Mouse (Mus musculus): ENCODE measurements at regions not wholly inside any gene's neighbourhood (a gene's known extent, or its start where the extent isn't known, plus 50 kb on each side); places are given as distances from the start of the nearest gene placed in this dataset.
"Not testable (repeated sequence)": the region's sequence is repeated elsewhere in the genome, so short reads cannot be mapped to it uniquely, and the experiment has no call there.

DNA sequence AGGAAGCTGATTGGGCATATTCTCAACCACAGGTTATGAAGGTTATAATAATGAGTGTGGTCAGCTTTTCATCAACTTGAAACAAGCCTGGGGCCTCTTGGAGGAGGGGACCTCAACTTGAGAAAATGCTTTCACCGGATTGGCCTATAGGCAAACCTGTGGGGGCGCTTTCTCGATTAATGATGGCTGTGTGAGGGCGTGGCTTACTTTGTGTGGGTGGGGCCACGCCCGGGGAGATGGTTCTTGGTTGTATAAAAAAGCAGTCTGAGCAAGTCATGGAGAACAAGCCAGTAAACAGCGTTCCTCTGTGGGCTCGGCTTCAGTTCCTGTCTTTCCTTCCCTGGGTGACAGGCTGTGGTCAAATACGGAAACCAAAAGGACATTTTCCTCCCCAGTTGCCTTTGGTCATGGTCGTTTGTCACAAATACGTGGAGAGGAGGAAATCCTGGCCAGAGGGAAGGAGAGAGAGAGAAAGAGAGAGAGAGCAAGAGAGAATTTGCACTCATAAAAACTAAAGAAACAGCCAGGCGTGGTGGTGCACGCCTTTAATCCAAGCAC is 163.1 kb downstream of the Ifng start:
- DNase-seq: no peak

DNA sequence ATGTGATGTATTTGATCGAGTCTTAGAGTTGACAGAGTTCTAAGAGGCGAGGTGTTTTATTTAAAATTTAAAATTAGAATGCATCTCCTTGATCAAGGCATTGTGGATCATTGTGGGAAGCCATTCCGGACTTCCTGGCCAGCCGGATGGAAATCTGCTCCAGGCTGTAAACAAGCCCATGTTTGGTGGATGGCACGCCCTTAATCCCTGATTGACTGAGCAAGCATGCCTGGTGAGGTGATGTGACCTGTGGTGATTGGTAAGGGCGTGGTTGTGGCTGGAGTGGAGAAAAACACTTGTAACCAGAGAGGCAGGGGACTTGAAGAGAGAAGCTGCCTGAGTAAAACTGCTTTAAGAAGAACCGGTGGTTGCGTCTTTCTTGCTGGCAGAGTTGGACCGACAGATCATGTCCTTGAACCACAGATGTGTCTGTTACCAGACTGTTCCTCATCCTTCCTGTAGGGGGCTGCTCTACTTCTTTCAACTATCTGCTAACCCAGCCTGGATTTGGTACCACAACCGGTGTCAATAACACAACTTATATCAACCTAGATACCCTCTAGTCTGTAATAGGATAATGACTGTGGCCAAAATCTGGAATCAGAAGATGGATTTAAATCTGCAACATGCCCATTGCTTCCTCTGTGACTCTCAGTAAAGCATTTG is 164.4 kb downstream of the Ifng start:
- no peak for DNase-seq

DNA sequence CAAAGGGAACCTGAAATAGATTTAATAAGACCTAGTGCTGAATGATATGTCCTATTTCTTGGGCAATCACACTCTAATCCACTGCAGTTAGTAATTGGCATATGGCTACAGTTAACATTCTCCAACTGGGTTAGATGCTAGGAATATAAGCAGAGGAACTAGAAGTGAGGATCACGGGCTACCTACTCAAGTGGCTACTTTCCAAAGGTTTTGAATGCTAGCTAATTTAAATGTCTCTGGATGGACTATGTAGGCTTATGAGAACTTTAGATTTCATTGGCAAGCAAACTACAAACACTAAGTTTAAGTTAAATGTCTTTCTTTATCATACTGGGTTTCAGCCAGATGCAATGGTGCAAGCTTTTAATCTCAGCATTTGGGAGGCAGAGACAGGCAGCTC is 166.6 kb downstream of the Ifng start:
- no peak for DNase-seq

DNA sequence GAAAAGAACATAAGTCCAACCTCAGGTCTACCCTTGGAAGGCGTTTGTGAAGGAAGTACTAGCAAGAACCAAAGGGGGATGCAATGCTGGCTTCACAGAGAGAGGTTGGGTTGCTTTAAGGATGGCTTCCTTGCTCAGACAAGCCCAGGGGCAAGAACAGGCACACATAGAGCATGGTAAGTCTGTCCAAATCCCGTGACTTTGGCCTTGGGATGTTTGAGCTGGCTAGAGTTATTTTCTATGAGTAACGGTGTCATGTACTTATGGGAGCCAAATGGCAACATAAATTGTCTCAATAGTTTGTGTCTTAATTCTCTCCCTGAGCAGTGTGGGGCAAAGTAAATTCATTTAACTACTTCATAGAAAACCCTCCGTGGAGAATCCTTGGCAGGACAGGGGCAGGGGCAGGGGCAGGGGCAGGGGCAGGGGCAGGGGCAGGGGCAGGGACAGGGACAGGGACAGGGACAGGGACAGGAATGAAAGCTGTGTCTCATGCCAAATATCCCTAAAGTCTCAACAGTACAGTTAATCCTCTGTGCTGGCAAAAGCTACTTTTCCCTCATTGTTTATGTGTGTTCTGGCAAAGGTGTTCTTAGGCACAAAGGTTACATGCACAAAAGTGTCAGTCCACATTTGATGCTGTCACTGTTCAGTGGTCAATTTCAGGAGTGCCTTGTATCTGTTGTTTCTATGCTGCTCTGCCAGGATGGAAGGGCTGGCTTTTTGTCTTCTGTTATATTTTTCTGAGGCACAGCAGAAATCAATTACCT is 167.7 kb downstream of the Ifng start:
- no peak for DNase-seq

DNA sequence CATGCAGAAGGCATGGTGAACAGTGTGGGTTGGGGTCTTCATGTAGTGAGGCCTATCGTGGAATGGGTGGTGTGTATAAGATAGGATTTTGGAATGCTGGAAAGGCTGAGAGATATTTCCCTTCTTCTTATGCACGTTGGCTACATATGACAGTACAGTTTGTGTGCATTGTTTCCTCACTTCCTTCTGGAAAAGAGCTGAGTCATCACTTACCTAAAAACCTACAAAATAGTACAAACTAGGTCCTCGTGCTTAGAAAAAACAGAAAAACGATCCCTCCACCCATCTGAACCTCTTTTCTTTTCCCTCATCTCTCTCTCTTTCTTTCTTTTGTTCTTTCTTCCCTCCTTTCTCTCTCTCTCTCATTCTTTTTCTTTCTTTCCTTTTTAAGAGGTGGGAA is 168.3 kb downstream of the Ifng start:
- no peak for DNase-seq

DNA sequence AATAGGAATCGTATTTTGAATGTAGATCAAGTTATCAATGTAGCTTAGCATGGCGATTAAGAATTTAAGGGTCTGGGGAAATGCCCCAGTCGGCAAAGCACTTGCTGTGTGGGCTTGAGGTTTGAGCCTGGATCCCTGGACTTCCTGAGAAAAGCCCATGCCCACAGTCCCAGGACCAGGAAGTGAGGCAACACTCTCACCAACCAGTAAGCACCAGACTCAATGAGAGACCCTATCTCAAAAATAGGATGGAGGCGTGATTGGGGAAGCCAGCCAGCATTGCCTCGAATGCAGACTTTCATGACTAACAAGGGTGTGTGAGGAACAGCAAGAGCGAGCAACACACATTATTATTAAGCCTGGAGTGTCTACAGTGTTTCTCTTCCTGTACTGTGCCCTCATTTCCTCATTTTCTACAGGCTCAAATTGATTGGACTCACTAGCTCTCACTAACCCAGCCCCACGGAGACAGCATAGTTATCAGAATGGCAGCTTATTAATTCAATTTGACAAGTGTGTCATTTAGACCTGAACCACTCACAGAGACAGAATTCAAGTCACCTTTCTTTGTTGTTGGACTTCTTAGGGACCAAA is 170.1 kb downstream of the Ifng start:
- no peak for DNase-seq

DNA sequence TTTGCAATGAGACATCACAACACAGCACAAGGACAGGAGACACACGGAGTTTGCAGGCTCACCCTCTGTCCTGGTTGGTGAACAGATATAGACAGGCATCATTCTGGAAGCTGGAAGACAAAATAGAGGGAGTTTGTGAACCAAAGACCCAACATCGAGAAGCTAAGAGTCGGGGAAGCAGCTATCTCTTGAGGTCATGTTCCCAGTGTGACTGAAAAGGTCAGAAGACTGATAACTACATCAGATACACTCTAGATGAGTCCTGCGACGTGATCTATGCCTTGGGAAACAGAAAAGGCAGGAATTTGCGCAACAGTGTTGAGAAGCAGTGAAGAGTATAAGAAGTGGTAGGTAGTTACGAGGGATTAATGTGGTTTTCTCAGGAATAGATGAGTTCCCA is 171.2 kb downstream of the Ifng start:
- no peak for DNase-seq

DNA sequence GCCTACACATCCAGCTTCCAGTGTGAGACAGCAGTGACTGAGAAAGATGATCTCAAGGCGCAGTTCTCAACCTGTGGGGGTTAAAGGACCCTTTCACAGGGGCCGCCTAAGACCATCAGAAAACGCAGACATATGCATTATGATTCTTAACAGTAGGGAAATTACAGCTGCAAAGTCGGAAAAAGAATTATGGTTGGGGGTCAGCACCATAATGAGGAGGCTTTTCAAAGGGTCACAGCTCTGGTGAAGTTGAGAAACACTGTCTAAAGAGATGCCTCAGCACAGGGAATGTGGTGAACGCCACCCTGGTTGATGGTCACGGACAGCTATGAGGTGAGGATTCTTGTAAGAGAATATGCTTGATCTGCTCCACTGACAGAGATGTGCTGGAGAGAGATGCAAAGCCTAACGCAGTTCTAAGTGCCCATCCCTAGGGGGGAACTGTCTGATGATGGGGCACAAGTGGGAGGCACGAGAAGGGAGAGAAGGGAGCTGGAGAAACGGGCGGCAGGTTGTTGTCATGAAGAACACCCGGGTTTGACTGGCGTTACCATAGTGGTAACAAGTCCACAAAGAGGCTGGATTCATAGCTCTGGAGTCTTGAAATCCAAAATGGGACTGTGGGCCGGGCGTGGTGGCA is 172.3 kb downstream of the Ifng start:
- no peak for DNase-seq

DNA sequence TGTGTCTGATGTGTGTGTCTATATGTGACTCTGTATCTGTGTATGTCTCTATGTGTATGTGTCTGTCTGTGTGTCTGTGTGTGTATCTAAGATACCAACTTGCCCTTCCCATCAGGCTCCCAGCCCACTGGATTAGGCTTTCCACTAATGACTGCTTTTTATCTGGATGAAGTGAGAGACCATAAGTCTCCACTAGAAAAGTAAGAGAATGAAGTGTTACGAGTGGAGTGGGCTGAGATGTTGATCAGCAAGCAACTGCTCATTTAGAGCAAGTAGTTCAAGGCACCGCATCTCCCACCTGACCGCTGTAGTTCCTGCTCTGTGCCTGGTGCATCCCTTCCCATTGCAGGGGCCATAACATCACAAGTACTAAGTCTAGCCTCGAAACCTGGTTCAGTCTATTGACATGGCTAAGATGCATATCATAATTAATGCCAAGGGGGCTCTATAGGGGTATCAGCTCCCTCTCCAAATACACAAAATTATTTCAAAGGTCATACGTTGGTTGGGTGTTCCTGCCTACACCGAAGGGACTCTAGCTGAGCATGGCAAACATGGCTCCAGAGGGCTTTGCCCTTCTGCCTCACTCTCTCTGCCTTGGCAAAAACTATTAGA is 173.5 kb downstream of the Ifng start:
- DNase-seq: no peak

DNA sequence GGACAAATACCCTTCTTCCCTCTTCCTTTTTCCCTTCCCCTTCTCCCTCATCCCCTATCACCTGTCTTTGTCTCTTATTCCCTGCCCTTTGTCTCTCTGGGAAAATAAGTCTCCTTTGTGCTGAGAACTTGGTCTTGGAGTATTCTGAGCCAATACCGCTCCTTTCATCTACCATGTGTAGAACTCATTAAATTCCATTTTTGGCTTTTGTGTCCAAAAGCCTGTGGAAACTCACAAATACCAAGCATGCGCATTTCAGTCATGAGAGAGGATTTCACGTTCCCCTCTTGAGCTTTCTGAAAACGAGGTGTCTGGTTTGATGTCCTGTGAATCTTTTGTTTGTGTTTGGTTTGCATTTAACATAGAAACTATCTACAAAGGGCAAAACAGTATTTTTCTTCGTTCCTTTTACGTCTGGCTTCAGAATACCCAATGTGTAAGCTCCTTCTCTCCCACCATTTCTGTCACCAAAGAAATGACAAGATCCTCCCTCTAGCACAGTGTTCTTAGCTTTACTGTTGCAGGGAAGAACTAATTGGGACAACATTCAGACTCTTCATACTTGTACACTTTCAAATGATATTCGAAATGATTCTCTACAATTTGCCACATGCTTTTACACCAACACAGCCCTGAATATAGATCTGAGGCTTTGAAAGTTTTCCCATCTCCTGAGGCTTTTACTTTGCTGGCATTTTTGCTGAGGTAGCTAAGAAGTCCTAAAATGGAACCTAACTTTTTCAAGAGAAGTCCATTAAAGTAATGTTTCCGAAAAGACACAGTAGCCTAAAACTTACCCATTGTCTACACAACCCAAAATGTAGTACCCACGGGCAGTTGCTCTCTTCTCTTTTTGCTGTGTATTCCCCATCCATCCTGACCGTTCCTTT is 174.5 kb downstream of the Ifng start:
- DNase-seq: no peak

DNA sequence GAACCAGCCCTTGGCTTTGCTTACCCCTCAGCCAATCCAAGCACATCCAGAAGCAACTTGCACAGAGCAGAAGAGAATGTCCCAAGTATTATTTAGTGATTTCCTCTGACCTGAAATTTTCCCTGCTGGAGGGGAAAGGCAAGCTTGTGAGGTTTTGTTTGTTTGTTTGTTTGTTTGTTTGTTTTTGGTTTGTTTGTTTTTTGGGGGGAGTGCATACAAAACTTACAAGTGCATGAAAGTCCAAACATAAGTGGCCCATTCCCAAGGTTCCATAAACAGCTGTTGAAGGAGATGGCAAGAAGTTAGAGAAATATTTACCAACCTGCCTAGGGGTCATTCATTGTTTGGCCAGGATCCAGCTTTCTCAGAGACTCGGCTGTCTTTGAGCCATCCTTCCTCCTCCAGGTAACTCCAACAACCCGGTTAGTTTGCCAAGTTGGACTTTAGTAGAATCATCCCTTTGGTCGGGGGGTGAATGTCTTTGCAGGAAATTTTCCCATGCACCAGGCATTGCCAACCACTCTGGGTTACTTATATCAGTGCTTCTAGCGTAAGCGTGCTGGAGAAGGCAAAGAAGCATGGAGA is 175.3 kb downstream of the Ifng start:
- no peak for DNase-seq

DNA sequence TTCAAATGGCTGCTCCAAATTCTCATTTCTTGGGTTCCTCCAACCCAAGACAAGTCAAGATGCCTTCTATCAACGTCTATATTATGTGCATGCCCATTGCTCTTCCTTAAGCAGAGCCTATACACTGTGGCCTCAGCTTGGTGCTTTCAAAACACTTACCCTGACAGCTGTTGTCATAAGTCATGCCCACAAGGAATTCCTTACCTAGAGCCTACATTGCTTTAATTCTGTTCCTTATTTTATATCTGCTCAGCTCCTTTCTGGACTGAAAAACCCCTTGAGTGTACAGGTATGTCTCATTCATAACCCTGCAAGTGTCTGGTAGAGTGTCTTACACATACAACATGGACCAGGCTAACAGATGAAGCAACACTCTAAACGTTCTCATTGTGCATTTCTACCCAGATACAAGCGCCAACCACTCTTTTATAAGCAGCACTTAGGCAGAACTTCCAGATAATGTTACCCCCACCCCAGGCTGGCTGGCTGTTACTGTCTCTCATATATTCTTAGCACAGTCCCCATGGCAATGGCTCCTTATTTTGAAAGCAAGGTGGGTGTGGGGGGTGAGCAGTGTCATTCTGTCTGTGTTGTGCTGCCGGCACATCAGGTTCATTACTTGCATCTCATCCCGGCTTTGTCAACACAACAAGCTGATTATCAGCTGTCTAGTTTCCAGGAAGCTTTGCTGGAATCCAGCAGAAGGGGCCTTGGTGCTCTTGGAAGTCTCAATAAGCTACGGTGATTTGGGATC is 176.6 kb downstream of the Ifng start:
- DNase-seq: no peak

DNA sequence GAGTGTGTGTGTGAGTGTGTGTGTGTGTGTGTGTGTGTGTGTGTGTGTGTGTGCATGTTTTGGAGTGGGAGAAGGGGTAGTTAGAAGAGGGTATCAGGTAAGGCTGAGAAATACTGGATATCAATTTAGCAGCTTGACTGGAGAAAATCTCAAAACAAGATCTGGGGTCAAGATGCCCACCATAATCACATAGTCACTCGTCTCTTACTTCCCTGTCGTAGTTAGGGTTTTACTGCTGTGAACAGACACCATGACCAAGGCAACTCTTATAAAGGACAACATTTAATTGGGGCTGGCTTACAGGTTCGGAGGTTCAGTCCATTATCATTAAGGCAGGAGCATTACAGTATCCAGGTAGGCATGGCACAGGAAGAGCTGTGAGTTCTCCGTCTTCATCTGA is 177.4 kb downstream of the Ifng start:
- not testable (repeated sequence) for DNase-seq

DNA sequence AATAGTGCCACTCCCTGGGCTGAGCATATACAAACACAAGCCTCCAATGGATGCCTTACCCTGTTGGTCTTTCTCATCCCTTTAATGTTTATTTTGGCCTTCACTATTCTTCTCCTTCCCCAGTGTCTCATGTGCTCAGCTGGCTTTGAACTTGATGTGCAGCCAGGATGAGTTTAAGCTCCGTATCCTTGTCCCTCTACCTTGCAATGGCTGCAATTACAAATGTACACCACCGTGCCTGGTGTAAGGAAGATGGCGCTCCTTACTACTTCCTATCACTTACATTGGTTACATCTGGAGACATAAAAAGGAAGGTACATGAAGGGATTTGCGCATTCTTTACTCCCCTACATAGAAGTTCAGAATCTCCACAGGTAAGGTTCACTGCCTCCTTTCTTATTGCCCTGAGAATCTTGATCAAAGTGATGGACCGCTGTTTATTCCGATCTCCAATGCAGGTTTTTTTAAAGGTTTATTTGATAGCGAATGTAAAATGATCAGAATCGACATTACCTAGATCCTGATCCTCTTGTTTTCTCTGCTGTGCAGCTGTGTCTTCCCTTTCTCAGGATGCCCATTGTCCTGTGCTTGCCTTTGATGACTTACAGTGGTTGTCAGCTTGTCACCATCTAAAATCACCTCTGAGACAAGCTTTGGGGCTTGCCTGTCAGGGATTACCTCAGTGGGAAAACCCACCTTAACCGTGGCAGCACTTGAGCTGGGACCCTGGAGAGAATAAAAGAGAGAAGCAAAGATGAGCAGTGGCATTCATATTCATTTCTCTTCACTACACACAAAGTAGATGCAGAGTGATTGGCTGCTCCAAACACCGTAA is 178.1 kb downstream of the Ifng start:
- DNase-seq: no peak

DNA sequence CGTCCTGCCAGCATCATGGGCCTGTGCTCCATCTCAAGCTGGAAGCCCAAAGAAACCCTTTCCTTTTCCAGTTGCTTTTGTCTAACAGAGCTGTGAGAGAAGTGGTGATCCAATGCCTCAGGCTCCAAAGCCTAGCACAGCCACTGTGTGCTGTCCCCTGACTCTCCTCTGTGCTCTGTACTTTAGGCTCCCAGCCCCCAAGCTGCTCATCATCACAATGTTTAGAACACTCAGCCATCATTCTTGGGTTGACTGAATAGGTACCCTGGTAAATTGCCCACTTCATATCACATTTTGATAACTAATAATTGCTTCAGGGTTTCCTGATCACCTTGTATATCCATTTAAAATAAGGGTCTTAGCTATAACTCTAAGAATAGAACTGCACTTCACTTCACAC is 178.8 kb downstream of the Ifng start:
- DNase-seq: no peak

DNA sequence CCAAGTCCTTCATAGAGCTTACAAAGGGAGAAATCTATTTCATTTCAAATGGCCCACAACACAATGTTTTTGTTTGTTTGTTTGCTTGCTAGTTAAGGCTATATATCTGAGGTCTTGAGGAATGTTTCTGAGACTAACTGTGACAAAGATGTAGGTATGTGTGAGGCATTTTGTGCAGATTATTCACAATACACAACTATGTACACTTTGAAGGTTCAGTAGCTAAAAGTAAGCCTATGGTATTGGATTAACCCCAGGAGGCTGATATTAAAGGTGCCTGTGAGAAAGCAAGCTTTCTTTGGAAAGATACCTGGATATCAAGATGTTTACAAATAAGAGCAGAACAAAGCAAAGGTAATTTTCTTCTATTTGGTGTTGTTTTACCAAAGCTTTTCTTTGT is 179.8 kb downstream of the Ifng start:
- DNase-seq: no peak

DNA sequence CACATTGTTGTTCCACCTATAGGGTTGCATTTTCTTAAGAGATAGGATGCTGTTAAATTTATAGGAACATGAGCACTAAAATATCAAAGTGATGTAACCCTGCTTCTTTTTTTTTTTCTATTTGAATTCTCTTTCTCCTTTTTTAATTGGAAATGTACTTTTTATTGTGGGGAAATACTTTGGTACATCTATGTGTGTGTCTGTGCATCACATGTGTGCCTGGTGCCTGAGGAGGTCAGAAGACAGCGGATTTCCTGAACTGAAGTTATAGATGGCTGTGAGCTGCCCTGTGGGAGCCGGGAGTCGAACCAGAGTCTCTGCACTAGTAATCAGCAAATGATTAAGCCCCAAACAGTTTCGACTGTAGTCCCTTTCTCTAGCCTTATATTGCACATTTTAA is 180.7 kb downstream of the Ifng start:
- no peak for DNase-seq

DNA sequence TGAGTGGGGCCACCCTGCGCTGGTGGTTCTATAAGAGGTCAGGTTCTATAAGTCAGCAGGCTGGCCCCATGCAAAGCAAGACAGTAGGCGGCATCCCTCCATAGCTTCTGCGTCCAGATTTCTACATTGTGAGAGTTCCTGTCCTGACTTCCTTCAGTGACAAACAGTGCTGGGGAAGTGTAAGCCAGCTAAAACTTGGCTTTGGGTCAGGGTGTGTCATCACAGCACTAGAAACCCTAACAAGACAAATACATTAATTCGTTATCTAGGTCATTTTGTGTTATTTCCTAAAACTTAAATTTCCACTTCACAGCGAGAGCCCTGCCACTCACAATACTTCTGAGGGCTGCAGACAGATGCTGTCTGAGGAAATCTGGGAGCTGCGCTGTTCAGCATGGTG is 181.3 kb downstream of the Ifng start:
- no peak for DNase-seq

DNA sequence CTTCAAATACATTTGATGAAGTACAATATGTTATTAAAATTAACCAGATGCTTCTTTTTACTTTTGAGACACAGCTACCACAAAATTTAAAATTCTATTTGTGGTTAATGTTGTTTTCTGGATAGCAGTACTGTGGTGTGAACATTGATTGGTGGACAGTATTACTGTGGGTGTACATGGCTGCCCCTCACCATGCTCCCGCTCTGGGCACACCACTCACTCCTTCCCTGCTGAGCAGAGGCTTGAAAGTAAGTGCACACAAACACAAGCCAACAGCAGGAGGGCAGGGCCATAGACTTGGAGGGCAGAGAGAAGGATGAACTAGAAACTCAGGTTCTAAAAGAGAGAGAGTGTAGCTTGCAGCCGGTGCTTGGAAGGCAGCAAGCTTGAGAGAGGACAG is 182.1 kb downstream of the Ifng start:
- no peak for DNase-seq

DNA sequence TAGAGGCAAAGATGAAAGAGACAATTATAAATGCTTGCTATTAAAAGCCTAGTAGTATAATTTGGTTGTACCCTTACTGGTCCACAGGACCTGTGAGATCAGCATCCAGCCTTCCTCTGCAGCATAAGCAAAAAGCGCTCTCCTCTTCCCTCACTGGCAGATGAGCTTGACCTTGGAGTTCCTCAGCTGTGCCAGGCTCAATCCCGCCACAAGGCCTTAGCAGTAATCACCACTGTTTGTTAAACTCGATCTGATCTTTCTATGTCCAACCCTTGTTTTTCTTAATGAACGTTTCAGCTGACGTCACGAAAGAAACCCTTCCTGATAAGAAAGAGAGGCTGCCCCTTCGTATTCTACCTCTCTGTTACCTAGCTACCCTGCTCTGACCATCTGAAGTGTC is 183.5 kb downstream of the Ifng start:
- DNase-seq: no peak

Measured in cerebellum, adult 9-11 months (tissue).